Mouse (Mus musculus) left cerebral cortex, postnatal 14 days (tissue): ENCODE results near the gene Rab3a. TPM values are rescaled to one million over a fixed set of nuclear protein-coding genes. Genes with fewer than 3 reads are reported as not detected.

Experiments
- DNase-seq, 2 experiments: peaks; one replicate each; pipeline ENCODE4 v3.0.0; 2021 to 2022; ENCODE audit warnings: low spot score in 2 of 2, mixed read lengths in 1 of 2
- intact Hi-C: fragments of 180-260 bp; cut with DNase I; formaldehyde crosslinking; loops from one replicate; pipeline ENCODE4 v1.15.1; 2025
- total RNA-seq, 2 experiments: library from RNA; stranded (reverse); gene quantifications; 2 replicates each; pipeline ENCODE4 v1.2.3; 2021

Gene Rab3a
- total RNA-seq, 2 experiments from 2014 or later = 926 to 947 TPM

DNA sequence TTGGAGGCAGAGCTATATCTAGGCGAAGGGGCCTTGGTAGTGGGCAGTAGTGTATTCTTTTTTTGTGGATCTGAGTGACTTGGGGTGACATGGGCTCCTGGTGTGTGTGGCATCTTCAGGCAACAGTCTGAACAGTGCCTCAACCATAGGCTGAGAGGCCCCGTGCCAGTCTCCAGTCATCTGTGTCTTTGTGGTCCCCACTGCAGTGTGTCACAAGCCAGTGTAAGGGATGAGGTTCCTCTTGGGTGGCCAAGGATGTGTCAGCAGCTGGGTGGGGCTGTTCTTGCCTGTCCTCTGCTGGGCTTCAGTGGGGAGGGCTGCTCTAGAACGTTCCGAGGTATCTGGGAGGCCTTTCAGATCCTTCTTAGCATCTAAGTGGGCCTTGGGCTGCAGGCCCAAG lies 23.5 kb upstream of the Rab3a start:
- intact Hi-C loops = no loop called here
- DNase-seq = no peak

DNA sequence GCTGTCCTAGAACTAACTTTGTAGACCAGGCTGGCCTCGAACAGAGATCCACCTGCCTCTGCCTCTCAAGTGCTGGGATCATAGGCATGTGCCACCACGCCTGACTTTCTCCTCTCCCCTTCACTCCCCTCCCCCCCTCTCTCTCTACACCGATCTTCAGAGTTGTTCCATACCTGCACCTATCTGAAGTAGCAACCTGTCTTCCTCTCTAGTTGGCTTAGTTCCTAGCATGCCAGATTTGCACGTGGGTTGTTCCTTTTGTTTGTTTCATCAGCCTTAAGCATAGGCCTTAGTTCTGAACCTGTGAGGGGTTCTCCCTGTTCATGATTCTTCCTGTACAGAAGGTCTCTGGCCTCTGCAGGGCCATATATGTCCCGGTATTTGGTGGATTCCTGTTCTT lies 16.8 kb upstream of the Rab3a start:
- DNase-seq = no peak
- intact Hi-C loops = no loop called here

DNA sequence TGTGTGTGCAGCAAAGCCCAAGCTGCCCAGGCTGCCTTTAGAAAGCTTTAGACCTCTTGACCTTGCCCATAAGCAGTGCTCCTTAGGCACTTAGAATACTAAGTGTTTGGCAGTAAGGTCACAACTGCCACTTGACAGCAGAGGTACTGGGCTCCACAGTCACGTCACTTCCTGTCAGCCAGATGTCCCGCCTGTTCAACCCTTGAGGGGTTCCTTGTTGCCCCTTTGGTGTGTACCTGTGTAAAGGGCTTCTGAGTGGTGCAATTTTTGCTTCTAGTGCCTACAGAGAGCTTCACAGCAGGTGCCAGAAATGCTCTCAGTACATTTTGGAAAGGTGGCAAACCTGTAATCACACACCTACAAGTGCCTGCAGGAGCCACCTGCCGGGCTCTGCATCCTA lies 16.3 kb upstream of the Rab3a start:
- intact Hi-C loops = no loop called here
- no peak for DNase-seq

DNA sequence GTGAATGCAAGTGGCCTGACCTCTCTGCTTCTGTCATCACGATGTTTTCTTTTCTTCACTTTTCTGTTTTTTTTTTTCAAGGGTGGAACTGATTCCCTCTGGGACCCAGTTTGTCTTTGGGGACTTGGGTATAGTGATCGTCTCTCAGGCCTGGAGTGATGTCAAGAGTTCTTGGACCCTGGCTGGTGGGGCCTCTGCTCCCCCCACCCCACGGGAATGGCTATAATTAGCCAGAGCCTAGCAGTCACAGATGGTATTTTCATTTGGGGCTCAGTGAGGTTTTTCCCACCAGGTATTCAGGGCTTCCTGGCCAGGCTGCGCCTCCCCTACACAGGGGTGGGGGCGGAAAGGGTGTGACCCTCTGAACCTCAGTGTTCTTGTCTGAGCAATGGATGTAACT lies 12.8 kb upstream of the Rab3a start:
- intact Hi-C loops = no loop called here
- DNase-seq = no peak

DNA sequence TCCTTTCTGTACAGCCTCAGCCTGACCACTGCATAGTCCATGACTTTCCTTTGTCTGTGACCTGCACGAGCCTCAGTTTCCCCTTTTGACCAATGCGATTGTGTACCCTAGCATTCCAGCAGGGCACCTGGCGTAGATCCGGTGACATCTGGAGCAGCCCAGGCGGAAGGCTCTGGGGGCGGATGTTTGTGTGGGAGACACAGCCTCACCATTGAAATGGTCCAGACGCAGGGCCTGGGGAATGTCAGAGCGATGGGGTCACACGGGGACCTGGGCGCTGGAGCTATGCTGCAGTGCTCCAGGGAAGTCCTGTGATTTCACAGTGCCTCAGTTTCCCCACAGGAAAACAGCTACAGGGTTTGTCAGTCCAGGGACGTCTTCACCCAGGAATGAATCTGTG lies 12.3 kb upstream of the Rab3a start:
- intact Hi-C loops = no loop called here
- DNase-seq = no peak

DNA sequence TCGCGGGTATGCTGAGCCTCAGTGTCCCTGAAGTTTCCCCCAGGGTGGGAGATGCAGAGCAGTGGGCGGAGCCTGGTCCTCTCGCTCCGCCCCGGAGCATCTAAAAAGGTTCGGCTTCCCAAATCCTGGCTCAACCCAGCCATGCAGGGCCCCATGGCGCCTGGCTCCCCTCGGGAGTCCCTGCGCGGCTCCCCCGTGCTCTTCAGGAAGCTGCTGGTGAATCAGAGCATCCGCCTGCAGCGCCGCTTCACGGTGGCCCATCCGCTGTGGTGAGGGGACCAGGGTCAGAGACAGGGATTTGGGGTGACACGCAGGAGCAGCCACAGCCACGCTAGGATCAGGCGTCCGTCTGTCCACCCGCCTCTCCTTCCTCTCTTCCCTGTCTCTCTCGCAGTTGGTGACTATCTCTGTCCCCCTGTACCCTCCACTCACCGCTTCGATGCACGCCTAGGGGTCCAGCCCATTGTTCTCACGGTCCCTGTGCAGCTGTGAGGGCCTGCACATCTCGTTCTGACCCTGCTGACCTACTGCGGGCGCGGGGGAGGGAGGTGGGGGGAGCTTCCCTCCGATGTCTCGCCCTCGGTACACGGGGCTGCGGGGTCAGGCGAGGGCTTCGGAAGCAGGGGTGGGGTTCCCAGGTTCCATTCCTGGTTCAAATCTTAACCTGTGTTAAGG lies 11.4 kb upstream of the Rab3a start:
- intact Hi-C loops = no loop called here
- DNase-seq = no peak

DNA sequence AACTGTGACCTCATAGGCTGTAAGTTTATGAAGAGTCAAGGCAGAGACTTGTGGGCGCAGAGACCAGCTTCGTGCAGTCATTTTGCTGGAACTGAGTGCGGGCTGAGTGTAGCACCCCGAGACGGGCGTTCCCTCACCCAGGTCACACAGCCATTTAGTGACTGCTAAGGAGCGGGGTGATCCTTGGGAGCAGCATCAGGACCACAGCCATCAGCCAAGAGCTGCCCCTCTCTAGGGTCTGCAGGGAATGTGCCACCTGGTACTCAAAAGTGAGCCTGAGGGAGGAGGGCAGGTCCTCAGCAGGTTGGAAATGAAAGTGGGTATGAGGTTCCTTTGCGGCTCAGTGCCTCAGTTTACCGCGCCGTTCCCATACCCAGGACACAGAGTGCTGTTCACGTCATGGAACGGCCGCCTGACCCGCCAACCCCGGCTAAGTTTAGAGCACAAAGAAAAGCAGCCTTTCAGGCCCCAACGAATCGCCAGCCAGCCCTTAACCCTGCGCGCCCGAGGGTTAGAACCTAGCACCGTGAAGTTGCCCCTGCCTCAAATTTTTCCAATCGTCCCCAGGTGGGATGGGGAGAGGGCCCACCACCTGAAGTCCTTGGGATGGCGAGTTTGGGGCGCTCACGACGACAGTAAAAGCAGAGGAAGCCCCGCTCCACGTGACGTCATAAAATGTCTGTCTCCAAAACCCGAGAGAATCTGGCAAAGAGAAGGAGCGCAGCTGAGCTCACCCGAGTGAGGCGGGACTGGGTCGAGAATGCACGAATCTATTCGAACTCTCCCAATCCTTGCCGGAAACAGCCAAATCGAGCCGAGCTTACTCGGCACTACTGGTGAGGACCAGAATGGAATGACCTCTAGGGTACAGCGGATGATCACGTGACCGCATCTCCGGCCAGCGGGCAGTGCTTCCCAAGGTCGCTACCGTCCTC lies 10.6 kb upstream of the Rab3a start:
- intact Hi-C loops = no loop called here
- DNase-seq = peak in 1 of 2 experiments; percentile 72

DNA sequence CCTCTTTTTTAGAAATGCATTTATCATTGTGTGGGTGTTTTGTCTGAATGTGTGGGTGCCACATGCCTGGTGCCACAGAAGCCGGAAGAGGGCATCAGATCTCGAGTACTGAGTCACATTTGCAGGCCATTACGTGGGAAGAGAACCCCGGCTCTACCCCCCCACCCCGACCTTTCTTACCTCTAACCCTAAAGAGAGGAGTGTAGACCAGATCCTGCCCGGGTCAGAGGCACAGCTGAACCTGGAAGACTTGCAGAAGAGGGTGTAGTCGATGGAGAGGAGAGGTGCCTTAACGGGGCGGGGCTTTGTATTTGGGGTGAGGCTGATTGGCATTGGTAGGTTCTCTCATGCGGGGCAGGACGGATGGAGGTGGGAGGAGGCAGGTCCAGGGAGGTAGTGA lies 9.7 kb upstream of the Rab3a start:
- no peak for DNase-seq
- intact Hi-C loops = no loop called here

DNA sequence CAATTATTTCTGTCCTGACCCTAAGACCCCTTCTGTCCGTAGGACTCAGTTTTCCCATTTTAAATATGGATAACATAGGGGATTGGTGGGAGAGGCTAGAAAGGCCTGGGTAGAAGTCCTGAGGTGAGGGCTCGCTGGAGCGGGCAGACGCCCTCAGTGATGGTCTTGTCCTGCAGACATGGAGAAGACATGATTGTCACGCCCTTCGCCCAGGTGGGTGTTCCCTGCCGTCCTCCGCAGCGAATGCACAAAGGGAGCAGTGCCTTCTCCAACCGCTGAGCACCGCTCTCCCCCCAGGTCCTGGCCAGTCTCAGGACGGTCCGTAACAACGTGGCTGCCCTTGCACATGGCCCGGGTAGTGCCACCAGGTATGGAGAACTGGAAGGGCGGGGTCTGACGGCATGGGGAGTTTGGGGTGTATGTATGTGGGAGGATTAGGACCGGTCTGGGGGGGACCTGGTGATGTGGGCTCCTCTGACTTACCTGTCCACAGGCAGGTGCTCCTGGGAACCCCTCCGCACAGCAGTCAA lies 8.7 kb upstream of the Rab3a start:
- intact Hi-C loops = no loop called here
- no peak for DNase-seq

DNA sequence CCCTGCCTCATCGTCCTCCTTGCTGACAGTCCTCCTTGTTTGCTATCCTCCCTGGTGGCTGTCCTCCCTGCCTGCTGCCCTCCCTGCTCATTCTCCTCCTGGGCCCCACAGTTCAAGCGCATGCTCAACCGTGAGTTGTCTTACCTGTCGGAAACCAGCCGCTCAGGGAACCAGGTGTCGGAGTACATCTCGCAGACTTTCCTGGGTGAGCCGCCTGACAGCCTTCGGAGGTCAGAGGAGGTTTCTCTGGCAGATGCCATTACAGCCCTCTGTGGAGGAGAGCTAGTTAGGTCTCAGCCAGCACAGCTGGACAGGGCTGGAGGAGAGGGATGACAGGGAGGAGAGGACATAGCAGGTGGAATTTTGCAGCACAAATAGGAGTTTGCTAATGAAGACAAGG lies 7.8 kb upstream of the Rab3a start:
- intact Hi-C loops = no loop called here
- no peak for DNase-seq

DNA sequence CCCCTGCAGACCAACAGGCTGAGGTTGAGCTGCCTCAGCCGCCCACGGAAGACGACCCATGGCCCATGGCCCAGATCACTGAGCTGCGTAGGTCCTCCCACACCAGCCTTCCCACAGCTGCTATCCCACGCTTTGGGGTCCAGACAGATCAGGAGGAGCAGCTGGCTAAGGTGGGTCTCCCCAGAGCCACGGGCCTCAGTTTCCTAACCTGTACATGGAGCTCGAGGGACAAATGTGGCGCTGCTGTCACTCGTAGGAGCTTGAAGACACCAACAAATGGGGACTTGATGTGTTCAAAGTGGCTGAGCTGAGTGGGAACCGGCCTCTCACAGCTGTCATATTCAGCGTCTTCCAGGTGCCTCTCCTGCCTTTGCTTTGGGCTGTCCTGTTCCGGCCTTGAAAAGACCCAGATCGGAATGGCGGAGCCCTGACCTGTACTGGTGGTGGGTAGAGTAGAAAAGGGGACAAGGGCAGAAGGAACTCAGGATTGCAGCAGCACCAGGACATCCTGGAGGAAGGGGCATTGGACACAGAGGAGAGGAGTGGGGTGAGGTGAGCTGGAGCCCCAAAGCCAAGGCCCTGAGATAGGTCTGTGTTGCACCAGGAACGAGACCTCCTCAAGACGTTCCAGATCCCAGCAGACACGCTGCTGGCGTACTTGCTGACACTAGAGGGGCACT lies 7.1 kb upstream of the Rab3a start:
- no peak for DNase-seq
- intact Hi-C loops = no loop called here

DNA sequence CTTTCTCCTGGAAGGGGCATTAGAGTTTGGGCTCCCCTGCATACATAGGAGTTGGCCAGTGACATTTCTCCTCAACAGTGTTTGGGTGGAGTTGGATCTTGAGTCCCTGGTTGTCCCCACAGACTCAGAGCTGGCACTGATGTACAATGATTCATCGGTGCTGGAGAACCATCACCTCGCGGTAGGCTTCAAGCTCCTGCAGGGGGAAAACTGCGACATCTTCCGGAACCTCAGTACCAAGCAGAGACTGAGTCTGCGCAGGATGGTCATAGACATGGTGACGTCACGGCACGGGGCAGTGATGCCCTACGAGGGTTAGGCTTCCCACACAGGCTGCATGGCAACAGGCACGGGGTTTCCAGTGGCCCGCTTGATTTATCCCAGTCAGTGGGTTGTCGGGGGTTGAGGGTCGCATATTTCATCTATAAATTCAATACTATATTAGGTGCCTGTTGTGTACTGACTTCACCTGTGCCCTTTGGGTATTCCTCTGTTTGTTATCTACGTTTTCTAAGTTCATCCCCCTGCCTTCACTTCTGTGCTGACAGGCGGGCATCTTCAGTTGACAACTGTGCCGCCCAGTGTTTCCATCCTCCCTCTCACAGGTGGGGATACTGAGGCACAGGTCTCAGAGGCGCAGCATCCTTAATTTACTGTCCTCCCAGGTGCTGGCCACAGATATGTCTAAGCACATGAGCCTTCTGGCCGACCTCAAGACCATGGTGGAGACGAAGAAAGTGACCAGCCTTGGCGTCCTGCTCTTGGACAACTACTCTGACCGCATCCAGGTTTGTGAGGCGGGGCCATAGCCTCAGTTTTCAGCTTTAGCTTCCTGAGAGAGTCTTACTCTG lies 6.0 kb upstream of the Rab3a start:
- intact Hi-C loops = no loop called here

DNA sequence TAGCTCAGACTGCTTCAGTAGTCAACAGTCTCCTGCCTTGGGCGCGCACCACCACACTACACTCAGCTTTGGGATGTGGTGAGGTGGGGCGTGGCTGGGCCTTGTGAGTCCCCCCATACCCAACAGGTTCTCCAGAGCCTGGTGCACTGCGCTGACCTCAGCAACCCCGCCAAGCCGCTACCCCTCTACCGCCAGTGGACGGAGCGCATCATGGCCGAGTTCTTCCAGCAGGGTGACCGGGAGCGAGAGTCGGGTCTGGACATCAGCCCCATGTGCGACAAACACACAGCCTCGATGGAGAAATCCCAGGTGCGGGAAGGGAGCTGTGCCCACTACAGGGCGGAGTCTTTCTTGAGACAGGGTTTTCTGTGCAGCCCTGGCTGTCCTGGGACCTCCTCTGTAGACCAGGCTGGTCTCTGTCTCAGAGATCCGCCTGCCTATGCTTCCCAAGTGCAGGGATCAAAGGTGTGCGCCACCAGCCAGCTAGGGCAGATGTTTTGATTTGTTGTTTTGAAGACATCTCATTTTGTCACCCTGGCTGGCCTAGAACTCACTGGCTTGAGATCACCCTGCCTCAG lies 5.3 kb upstream of the Rab3a start:
- intact Hi-C loops = no loop called here
- DNase-seq = no peak

More for the DNA sequence above, 6.0 kb upstream of the Rab3a start:
- DNase-seq = peak in 1 of 2 experiments; percentile 7

DNA sequence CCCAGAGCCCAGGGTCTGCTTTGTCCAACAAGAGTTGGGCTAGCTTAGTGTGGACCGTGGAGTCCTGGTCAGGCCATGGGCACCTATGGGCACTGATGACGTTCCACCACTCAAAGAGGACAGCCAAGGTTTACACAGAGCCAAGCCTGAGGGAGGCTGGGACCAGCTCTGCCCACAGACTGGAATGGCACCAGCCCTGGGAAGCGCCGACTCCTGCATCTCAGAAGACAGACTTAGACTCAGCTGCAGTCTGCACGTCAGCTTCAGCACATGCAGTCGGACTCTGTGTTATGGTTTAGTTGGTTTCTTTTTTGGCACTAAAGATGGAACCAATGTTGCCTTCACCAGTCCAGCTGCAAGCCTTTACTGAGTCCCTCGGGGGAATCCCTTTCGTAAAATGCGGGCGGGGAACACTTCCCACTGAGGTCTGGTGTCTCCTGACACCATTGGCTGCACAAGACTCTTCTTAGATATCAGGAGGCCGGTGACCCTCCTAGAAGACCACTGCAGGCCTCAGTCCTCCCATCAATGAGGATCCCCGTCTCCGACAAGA lies 4.3 kb upstream of the Rab3a start:
- no peak for DNase-seq
- intact Hi-C loops = loop anchor here (10.0 kb wide), 1 partner anchor 45 kb away; the partner anchor contains the start of gene Iqcn

DNA sequence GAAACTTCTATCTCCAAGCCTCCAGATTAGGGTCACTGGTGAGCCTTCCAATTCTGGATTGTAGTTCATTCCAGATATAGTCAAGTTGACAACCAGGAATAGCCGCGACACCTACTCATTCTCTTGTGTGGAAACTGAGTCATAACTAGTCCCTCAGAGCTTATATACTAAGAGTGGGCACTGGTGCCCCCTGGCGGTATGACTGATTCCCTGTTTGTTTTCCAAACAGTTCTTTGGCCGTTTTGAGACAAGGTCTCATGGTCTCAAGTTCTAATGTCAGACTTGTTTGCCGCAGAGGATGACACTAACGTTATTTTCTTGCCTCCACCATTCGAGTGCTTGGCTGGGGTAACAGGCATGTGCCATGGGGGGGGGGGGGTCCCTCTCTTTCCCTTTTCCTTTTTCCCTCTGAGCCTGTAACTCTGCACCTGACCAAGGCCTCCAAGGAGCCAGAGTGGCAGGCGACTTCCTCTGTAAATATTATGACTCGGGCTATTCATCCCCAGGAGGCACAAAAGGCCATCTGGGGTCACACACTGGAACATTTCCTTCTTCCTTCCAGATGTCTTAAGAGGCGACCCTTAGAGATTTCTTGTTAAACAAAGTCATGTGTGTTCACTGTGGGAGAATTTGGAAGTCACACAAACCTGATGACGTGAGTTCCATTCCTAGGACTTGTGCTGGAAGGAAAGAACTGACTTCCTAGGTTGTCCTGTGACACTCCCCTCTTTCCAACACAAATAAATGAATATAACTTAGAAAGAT lies 2.3 kb upstream of the Rab3a start:
- DNase-seq = peak; percentile 81 to 85
- intact Hi-C loops = loop anchor here (2.0 to 10.0 kb wide), 2 partner anchors 31 to 47 kb away; partner anchors contain the start of gene Iqcn

DNA sequence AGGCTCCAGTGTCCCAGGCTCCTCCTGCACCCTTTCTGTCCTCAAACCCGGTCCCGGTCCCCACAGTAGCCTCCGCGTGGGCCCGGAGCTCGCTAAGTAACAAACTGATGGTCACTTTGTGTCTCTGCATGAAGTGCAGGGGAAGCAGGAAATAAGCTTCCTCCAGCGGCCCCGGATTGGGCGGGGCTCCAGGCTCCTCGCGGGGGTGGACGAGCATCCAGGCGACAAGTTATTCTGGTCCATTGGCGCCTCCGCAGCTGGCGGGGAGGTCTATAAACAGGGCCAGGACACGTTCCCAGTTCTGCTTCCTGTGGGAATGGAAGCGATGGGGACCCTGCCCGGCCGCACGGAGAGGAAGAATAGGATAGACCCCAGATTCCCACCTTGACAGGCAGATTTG lies 1.3 kb upstream of the Rab3a start:
- intact Hi-C loops = loop anchor here (2.0 to 10.0 kb wide), 2 partner anchors 32 to 48 kb away; partner anchors contain the start of gene Iqcn
- DNase-seq = peak; percentile 87 to 90

DNA sequence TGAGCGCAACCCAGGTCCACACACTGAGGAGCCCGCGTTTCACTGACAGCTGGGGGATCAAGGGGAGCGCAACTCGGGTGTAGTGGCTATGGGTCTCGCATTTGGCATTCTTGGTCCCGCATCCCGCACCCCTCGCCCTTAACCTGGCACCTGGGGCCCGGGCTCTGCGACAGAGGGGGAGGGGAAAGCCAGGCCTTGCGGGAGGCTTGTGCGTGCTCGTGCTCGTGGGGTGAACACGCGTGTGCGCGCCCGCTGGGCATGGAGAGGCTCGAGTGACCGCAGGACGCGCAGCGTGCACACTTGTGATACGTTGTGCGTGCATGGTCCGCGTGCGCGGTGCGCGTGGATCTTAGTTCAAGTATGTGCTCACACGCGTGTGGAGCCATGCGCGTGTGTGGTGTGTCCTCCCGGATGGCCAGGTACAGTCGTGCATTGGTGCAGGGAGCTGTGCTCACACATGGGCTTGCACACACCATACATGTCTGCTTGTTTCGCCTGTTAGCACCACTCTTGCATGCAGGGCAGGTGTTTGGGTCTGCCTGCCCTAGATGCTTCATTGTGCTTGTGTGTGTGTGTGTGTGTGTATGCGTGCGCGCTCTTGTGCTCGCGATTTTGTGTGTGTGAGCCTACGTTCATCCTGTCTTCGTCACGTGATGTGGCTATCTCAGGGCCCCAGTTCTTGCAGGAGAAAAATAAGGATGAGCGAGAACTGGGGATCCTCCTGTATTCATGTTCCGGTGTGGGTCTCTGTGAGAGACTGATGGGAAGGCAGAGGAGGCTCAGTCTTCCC lies 587 bp downstream of the Rab3a start:
- DNase-seq = peak; percentile 80 to 92
- intact Hi-C loops = loop anchor here (10.0 kb wide), 1 partner anchor 50 kb away; the partner anchor contains the start of gene Iqcn
